Mouse (Mus musculus): ENCODE measurements around the gene Nadsyn1. TPM values are rescaled to one million over a fixed set of nuclear protein-coding genes. Genes with fewer than 3 reads are reported as not detected.

The Nadsyn1 gene
- total RNA-seq, 2 experiments from 2014 or later, result 4.4 to 7.8 TPM

- peak; percentile 21; the same call in 1 of the 2 replicates for TF ChIP-seq CTCF (conservative IDR thresholded peaks at IDR 0.05)
- no peak overlapping the region for H3K27ac ChIP-seq
- DNase-seq (ENCODE audit: low spot score in 2 of 2), result peak; percentile 51 to 62
- H3K4me3 ChIP-seq, result peak overlapping the region; percentile 50
Observed at GRCm38 (mm10) chr7:143757027-143757390, 65.6 kb downstream of the Nadsyn1 start.

- no peak within 1 kb of the TSS for H3K27ac ChIP-seq
- H3K4me3 ChIP-seq, result peak within 1 kb of the TSS; percentile 50
- DNase-seq (ENCODE audit: low spot score in 2 of 2), result no peak
- TF ChIP-seq CTCF (conservative IDR thresholded peaks at IDR 0.05), result no peak
Observed at GRCm38 (mm10) chr7:143756125-143757026, 66.3 kb downstream of the Nadsyn1 start, which contains the start of gene Osbpl5. Gene Osbpl5 (minus strand): TSS chr7:143756985.

- TF ChIP-seq CTCF (conservative IDR thresholded peaks at IDR 0.05), result no peak
- Histone ChIP-seq H3K27ac (no peak overlapping the region), H3K4me3 (no peak overlapping the region)
- no peak for DNase-seq (ENCODE audit: low spot score in 2 of 2)
Observed at GRCm38 (mm10) chr7:143755357-143756124, 67.1 kb downstream of the Nadsyn1 start.

DNA sequence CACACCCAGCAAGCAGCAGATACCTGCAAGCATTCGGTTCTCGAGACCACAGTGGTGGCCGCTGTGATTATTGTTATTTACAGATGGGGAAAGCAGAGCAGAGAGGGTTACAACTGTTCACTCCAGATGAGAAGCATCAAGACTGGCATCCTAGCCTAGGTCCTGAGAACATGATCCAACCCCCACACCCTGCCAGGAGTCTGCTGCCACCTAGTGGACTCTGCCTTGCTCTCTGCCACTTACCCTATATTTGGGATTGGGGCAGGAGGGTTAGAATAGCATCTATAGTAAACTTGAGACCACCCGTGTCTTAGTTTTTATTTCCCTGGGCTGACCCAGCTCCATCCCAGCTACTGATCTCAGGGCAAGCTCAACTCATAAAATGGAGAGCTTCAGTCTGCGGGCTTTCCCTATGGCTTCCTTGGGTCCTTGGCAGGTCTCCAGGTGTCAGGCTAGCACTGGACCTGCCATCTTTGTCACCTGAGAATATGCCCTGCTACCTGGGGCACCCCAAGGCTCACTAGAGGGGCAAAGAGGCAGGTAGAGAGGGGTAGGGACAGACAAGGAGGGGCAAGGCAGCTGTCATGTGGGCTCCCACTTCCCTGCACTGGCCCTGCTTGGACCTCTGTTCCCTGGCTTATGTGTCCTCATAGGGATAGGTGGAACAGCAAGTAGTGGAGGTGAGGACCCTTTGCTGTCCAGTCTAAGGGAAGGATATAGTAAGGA lies 68.5 kb downstream of the Nadsyn1 start:
- Histone ChIP-seq H3K4me3 (no peak overlapping the region), H3K27ac (no peak overlapping the region)
- DNase-seq (ENCODE audit: low spot score in 2 of 2), result peak; percentile 40 to 69
- peak; percentile 92 for TF ChIP-seq CTCF (conservative IDR thresholded peaks at IDR 0.05)

DNA sequence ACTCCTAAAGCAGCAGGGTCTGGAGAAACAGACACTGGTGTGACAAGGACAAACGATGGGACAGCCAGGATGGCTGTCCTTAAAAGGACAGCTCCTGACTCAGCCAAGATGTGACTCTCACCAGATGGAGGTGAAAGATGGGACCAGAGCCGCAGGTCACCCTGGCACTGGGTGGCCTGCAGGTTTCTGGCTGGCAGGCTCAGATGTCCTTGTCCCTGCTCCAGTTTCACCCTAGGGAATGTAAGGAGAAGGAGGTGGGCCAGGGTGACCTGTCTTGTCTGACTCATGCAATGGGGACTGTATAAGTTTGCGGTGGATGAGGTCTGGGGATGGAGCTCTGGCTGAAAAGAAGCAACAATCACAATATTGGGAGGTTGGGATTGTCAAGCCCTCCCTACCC lies 70.0 kb downstream of the Nadsyn1 start:
- no peak for DNase-seq (ENCODE audit: low spot score in 2 of 2)
- H3K27ac ChIP-seq, result no peak overlapping the region
- TF ChIP-seq CTCF (conservative IDR thresholded peaks at IDR 0.05), result no peak

GRCm38 (mm10) chr7:143752056-143752455 lies 70.6 kb downstream of the Nadsyn1 start:
- H3K4me3 ChIP-seq, result no peak overlapping the region

More for the DNA sequence above, 70.0 kb downstream of the Nadsyn1 start:
- H3K4me3 ChIP-seq, result no peak overlapping the region

DNA sequence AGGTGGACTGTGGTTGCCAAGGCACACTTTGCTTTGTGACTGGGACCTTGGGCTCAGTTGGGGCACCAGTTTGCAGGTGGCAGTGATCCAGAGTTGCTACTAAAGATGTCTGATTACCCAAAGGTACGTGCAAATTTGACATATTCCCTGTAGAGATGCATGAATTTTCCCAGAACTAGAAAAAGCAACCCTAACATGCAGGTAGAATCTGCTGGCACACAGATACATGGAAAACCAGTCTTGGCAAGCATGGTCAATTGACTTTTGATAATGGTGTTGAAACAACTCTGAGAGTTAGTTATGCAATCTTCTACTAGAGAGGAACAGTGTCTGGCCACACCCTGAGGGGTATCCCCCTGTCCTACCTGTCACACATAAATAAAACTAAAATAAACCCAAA lies 71.3 kb downstream of the Nadsyn1 start:
- DNase-seq (ENCODE audit: low spot score in 2 of 2), result no peak
- Histone ChIP-seq H3K4me3 (no peak overlapping the region), H3K27ac (no peak overlapping the region)
- no peak for TF ChIP-seq CTCF (conservative IDR thresholded peaks at IDR 0.05)

More at GRCm38 (mm10) chr7:143752056-143752455, 70.6 kb downstream of the Nadsyn1 start:
- DNase-seq (ENCODE audit: low spot score in 2 of 2), result no peak
- H3K27ac ChIP-seq, result no peak overlapping the region
- no peak for TF ChIP-seq CTCF (conservative IDR thresholded peaks at IDR 0.05)

- Histone ChIP-seq H3K4me3 (no peak overlapping the region), H3K27ac (no peak overlapping the region)
- no peak for DNase-seq (ENCODE audit: low spot score in 2 of 2)
- no peak for TF ChIP-seq CTCF (conservative IDR thresholded peaks at IDR 0.05)
Observed at GRCm38 (mm10) chr7:143749045-143749444, 73.6 kb downstream of the Nadsyn1 start.

GRCm38 (mm10) chr7:143748041-143748868 lies 74.4 kb downstream of the Nadsyn1 start:
- no peak overlapping the region for H3K27ac ChIP-seq

More at GRCm38 (mm10) chr7:143748041-143748868, 74.4 kb downstream of the Nadsyn1 start:
- peak; percentile 89 for TF ChIP-seq CTCF (conservative IDR thresholded peaks at IDR 0.05)
- H3K4me3 ChIP-seq, result peak overlapping the region; percentile 30; the same call in 1 of the 2 replicates
- DNase-seq (ENCODE audit: low spot score in 2 of 2), result peak; percentile 91 to 95

Small RNA genes lying within 50 kb of the gene (microRNA-seq; reads per million reads assigned to microRNA genes)
- gene Gm22064, result 0 reads per million in 2 experiments

Other genes with a start within 250 kb of the Nadsyn1 start
- gene Cars, start 222.8 kb downstream of the Nadsyn1 start, total RNA-seq (2021), result 10 to 100 TPM; 38.4 to 42.0 TPM
- gene Tnfrsf26, start 194.1 kb downstream of the Nadsyn1 start, total RNA-seq (2021), result not detected
- gene Tnfrsf22, start 173.2 kb downstream of the Nadsyn1 start, total RNA-seq (2021), result 1 to 10 TPM; 2.6 to 2.8 TPM
- gene Tnfrsf23, start 137.0 kb downstream of the Nadsyn1 start, total RNA-seq (2021), result 1 to 10 TPM; 1.3 to 1.6 TPM
- gene Osbpl5, start 65.9 kb downstream of the Nadsyn1 start, total RNA-seq (2021), result 10 to 100 TPM; 18.0 to 24.4 TPM
- gene Mrgprg, start 55.9 kb downstream of the Nadsyn1 start, total RNA-seq (2021), result not detected
- 1 to 10 TPM; 5.9 to 6.5 TPM for gene Mrgpre, start 38.3 kb downstream of the Nadsyn1 start, total RNA-seq (2021)
- 10 to 100 TPM; 34.0 to 35.1 TPM for gene Dhcr7, start 296 bp upstream of the Nadsyn1 start, total RNA-seq (2021)
- gene Gm498, start 44.0 kb upstream of the Nadsyn1 start, total RNA-seq (2021), result not detected
- gene Shank2, start 179.1 kb upstream of the Nadsyn1 start, total RNA-seq (2021), result 100 to 1,000 TPM; 133 to 138 TPM

Measured in layer of hippocampus, adult 2 months (tissue).